Mouse (Mus musculus): Measurements from ENCODE around the gene Sept9. TPM values are rescaled to one million over a fixed set of nuclear protein-coding genes. Genes with fewer than 3 reads are reported as not detected.

Gene Sept9
- total RNA-seq, 2 experiments from 2014 or later = 75.1 to 78.9 TPM

DNA sequence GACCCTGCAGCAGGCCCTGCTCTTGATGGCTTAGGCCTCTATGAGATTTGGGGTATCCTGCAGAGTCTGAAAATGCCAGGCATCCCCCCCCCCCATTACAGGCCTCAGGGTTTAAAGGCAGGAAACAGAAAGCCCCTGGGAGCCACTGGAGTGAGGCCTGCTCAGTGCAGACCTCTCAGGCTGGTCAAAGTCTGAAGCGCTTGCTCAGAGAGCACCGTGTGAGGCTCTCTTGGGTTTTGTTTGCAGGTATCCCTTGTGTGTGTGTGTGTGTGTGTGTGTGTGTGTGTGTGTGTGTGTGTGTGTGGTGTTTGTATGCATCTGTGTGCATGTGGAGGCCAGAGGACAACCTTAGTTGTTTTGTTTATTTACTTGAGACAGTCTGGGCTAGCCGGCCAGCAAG, 164.5 kb downstream of the Sept9 start:
- no peak for DNase-seq (ENCODE audit: low spot score in 2 of 2)

DNA sequence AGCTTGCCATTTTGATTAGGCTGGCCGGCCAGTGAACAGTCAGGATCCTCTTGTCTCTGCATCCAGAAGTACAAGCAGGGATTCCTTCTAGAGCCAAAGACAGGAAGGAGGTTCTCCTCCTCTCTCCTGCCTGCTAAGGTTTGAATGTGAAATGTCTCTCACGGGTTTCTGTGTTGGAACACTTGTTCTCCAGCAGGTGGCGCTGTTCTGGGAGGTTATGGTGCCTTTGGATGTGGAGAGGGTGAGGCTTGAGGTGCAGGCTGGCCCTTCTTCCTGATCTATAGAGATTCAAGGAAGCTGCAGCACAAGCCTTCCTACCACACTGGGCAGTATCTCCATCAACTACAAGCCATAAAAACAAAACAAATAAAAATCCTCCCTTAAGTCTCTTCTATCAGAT, 167.0 kb downstream of the Sept9 start:
- DNase-seq (ENCODE audit: low spot score in 2 of 2) = peak in 1 of 2 experiments; percentile 53

DNA sequence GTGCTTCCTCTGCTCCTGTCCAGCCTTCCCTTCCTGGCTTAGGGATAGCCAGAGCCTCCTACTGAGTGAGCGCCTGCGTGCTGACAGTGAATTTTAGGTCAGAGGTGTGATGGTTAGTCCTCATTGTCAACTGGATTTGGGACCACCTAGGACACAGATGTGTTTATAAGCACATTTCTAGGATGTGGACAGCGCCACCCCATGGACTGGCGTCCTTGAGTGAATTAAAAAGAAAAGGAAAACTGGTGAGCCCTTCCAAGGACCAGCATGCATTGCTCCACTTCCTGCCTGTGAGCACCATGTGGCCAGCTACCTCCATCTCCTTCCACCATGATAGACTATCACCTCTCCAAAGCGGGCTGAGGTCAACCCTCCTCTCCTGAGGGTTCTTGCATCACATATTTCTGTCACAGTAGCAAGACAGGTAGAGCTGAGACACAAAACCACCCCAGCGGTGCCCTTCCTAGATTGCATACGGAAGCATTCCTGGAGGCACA, 167.4 kb downstream of the Sept9 start:
- DNase-seq (ENCODE audit: low spot score in 2 of 2) = no peak

DNA sequence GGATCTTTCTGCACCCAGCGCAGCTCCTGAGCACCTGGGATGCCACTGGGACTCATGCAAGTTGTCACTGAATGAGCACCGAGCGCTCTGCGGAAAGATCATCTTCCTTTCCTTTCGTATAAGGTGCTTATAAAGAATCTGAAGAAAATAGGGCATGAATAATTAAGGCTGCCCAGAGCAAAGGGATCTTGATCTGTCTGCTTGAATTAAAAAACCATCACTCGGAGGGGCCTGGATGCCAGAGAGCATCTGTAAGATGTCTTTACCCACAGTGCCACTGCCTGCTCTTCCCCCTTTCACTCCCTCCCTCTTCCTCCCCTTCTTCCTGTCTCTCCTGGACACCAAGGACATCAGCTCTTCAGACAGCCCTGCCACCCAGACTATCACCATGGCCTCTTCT, 168.5 kb downstream of the Sept9 start:
- no peak for DNase-seq (ENCODE audit: low spot score in 2 of 2)

DNA sequence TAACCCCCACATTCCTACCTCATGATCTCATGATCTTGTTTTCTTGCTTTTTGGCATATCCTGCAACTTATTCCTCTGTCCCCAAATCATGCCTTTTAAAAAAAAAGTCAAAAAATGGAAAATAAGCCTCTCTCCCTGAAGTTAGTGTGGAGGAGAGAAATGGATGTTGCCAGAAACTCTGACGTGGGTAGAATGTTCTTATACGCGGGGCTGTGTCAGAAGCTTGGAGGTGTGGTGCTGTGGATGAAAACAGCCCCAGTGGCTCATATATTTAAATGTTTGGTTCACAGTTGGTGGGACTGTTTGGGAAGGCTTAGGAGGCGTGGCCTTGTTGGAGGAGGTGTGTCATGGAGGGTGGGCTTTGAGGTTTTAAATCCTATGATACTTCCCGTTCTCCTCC, 169.9 kb downstream of the Sept9 start:
- no peak for DNase-seq (ENCODE audit: low spot score in 2 of 2)

DNA sequence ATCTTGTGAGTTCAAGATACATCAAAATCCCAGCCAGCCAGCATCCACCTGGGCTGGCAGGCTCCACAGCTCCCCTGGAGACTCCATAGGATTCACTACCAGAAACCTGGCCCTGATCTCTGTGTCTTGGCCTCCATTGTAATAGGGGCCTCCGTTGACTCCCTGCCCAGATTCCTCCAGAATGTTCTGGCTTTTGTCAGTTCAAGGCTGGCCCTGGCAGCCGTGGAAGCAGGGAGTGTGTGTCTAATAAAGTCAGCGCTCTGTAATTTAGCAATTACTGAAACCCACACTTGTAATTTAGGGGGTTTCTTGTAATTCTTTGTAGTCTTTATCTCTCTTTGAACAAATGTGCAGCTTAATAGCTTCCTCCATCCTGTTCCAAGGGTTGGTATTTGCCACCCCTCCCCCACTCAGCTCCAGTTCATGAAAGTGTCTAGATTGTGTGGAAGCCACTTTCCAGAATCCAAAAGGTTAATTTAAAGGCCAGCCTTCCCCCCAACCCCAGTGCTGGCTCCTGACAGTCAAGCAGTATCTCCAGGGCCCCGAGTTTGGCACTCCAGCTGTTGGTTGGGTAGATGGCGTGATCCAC, 170.9 kb downstream of the Sept9 start:
- DNase-seq (ENCODE audit: low spot score in 2 of 2) = no peak

DNA sequence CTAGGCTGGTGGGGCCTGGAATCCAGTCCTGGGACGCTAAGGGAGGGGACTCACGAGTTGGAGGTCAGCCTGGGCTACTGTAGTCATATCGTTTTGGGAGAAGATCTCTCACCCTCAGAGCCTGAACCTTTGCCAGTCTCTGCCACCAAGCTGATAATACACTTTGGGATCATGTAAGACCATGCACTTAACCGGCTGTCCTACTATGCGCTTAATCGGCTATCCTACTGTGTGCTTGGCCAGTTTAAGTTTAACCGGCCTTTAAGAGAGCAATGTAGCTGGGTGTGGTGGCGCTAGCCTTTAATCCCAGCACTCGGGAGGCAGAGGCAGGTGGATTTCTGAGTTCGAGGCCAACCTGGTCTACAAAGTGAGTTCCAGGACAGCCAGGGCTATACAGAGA, 173.1 kb downstream of the Sept9 start:
- no peak for DNase-seq (ENCODE audit: low spot score in 2 of 2)

DNA sequence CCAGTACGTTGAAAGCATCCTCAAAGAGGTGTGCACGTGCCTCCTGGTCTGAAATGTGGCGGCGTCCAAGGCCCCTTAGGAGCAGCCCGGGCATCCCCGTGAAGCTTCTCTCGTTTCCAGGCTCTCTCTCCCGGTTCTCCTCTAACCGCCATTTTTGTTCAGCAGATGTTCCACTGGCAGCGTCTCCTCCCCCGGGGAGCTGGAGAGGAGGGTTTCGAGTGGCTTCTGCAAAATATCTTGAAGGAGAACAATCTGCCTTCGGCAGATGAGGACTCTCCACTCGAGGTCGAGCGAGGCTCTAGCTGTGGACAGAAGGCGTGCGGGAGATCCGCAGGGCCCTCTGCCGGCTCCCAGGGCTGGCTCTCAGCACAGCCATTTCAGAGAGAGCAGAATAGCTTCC, 173.7 kb downstream of the Sept9 start:
- peak in 1 of 2 experiments; percentile 57 for DNase-seq (ENCODE audit: low spot score in 2 of 2)

DNA sequence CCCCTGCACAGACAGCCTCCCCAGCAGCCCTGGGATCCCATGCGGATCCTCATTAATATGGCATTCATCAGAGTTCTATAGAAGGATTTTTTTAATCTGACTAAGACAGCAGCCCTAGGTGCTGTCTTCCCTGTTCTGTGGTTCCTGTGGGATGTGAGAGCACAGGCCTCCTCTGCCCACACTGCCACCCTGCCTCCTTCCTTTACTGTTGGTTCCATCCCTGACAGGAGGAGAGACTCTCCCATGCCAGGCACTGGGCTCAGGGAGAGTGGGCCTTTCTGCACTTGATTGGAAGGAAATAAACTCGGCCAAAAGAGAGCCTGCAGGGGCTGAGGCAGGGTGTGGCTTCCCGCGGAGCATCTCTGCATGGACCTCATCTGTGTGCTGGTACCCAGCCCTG, 174.4 kb downstream of the Sept9 start:
- DNase-seq (ENCODE audit: low spot score in 2 of 2) = no peak

DNA sequence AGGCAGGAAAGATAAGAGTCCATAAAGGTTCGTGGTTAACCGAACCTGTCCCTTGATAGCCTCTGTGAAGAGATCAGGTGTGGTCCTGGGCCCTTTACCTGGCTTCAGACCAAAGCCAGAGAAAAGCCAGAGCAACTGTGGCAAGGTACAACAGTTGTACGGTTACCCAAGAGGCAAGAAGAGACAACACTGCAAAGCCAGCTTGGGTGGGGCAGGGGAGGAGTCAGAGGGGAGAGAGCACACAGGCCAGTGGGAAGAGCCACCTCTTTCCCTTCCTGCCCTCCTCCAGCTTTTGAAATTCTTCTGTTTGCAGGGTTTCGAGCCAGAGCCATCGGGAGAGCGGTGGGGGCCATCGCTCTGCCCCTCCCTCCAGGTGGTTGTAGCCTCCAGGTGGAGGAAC, 174.8 kb downstream of the Sept9 start:
- no peak for DNase-seq (ENCODE audit: low spot score in 2 of 2)

DNA sequence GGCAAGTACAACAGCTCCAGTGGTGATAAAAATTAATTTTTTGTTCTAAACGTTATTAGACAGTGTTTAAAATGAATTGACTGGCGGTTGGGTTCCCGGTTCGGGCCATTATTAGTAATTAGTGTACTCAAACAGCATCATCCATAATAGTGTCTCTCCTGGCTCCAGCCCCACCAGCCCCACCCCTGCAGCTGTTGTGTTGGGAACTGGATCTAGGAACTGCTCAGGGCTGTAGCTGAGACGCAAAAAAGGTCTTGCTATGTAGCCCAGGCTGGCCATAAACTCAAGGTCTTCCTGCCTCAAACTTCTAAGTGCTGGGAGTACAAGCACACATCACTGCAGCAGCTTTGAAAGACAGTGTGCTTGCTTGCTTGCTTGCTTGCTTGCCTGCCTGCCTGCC, 180.3 kb downstream of the Sept9 start:
- no peak for DNase-seq (ENCODE audit: low spot score in 2 of 2)

DNA sequence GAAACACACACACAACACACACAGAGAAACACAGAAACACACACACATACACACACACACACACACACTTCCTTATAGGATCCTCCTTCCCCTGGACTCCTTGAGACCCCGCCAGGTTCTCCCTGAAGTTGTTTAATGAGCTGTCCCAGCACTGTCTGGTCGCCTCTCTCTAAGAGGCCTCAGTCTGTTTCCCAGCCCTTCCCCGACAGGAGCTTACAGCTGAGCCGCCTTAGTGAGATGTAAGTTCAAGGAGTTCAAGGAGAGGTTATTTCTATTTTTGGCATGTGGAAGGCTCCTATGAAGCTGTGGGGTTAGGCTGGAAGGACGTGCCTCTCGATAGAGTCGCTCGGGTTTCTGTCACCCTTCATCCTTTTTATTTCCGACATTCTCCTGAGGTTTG, 184.8 kb downstream of the Sept9 start:
- DNase-seq (ENCODE audit: low spot score in 2 of 2) = no peak

DNA sequence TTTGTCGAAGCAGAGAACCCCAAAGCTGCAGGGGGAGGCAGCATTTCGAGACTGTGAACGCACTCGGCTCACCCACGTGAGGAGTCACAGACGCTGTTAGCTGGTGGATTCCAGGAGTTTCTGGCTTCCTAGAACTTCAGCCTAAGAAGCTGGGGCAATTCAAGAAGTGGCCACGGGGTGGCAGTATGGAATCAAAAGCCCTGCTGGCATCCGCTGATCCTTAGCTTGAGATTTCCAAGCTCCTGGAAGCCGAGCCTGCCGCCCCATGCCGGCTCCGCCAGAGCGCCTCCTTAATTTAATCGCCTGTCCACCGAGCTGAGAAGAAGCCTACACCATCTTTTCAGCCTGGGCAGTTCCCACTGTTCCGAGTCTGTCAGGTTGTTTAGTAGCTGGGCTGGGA, 185.4 kb downstream of the Sept9 start:
- peak; percentile 77 to 88 for DNase-seq (ENCODE audit: low spot score in 2 of 2)

DNA sequence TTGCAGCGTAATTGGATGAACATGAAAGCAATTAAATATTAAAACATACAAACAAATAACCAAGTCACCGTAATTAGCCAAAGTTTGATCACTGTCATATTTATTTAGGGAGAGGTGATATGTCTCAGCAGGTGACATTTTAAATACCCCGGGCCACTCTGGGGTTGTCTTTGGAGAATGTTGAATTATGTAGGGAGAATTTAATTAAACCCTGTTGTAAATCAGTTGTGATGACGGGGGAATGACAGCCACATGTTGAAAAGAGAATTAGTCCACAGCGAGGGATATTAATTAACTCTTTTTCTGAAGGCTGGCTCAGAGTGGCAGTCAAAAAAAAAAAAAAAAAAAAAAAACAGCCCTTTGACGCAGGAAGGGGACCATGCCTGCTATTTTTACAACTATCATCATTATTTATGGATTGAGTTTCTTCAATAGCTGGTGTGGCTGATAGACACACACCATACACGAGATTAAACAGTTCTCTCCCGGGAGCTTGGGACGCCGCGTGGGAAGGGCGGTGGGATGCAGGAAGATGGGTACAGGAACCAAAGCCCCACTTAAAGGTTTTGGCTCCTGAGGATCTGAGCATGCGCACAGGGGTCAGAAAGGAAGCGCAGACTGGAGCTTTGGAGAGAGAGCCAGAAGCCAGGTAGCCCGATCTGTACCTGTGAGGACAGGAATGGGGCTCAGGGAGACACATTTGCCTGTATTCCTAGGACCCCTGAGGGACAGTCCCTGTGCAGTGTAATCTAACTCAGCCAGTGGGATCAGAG, 186.1 kb downstream of the Sept9 start:
- DNase-seq (ENCODE audit: low spot score in 2 of 2) = no peak

DNA sequence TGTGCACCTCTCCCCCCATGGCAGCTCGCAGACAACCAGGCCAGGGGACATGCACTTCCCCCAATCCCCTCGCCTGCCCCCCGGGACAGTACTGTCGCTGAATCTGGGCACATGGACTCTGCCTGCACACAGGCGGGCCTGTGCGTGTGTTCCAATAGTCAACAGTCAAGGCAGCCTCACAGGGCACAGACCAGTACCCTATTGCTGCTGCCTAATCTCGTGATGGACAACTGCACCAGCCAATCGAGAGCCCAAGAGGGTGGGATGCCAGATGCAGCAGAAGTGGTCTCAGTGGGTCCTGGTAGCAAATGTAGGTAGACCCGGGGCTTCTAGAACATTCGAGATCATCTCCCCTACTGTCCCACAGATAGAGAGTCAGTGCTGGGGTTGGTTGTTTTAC, 187.8 kb downstream of the Sept9 start:
- DNase-seq (ENCODE audit: low spot score in 2 of 2) = no peak

DNA sequence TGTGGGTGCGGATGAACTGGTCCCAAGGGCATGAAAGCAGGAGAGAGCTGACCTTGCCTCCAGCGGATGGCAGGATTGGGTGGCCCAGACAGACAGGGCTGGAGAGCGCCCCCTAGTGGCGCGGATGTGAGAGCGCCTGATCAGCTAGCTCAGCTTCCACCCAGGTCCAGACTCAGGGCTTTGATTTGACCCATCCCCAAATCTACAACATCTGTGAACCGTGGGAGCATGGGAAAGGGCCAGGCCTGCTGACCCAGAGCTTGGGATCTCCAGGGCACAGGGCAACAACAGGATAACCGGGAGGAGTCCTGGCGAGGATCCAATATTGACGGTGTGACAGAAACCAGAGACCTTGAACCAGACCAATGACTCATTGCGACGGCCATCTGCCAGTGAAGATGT, 190.5 kb downstream of the Sept9 start:
- DNase-seq (ENCODE audit: low spot score in 2 of 2) = peak in 1 of 2 experiments; percentile 53

DNA sequence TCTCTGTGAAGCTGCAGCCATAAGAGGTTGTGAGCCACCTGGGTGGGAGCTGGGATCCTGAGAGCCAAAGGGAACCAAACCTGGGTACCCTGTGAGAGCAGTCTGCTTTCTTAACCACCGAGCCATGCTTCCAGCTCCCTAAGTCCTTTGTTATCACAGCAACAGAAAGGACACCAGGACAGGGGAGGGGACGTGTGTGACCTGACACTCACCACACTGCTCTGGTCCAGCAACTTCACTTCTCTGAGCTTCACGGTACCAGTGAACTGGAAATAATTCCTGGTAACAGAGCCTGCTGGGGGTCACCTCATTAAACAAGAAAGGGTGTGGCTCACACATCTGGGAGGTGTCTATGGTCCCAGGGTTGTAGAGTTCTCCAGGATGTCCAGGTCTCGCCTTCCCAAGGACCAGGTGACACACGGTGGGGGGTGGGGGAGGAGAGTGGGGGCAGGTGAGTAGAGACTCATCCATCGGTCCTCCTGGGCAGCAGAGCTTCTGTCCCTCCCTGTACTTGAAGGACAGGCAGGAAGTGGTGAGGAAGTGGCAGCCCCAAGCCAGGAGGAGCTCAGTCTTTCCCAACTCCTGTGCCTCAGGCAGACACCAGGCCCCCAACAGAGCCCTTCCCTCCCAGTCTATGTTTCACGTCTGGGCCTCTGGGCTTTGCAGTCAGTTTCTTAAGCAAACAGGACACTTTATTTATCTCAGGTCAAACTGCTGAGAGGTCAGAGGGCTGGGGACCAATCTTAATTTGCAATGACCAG, 191.5 kb downstream of the Sept9 start:
- DNase-seq (ENCODE audit: low spot score in 2 of 2) = no peak

DNA sequence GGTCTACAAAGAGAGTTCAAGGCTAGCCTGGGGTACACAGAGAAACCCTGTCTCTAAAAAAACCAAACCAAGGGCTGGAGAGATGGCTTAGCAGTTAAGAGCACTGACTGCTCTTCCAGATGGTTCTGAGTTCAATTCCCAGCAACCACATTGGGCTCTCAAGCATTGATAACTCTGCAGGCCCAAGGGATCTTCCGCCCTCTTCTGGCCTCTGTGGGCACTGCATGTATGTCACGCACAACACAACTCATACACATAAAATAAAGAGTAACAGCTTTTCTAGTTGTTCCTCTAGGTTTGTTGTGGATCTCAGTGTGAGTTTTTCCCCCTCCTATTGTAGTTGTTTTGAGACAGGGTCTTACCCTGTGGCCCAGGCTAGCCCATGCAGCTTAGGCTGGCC, 192.8 kb downstream of the Sept9 start:
- DNase-seq (ENCODE audit: low spot score in 2 of 2) = no peak

DNA sequence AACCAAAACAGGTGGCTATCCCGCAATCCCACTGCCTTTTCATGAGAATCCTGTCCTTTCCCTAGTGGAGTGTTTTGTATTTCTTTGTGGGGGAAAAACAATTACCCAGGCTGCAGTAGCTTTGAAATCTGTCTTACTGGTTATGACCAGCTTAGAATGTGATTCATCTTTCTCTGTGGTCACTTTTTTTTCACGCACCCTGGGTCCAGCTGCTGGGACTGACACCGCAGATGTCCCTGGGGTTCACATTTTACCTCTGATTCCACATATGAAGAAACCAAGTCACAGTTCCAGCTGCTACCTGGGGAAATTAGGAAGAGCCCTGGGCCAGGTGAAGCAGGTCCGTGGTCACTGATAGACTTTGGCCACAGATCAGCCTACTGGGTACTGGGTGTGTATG, 194.3 kb downstream of the Sept9 start:
- DNase-seq (ENCODE audit: low spot score in 2 of 2) = no peak

DNA sequence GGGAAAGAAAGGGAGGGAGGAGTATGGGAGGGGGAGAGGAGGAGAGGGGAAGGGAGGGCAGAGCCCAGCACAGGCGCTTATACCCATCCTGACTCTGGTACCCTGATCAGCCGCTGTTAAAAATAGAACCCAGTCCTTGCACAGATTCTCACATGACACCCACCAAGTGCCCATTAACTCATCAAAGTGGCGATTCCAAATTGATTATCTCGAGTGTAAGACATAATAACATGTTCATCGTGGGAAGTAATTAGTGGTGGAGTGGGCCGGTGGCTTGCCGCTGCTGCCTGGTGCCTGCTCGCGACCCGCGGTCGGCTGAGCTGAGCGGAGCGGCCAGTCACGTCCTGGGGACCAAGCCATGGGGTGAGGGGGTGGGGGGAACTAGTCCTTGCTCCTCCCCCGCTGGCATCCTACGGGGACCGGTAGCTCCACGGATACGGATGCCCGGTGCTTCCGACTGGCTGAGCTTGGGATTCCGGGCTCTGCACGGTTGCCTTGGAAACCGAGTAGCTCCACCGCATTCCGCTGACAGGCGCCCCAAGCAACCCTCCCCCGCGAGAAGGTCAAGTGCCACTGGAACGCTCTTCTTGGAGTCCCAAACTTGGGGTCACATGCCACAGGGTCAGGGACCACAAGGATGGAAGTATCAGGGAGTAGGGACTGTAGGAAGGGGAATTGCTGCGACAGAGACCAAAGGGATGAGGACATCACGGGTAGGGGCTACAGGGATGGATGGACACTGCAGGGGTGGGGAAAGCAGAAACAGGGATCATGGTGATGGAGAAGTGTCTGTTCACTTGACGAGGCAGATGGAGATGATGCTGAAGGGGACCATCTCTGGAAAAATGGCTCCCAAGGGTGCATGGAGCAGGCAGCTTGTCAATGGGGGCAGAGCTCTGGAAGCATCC, 195.0 kb downstream of the Sept9 start:
- DNase-seq (ENCODE audit: low spot score in 2 of 2) = no peak

DNA sequence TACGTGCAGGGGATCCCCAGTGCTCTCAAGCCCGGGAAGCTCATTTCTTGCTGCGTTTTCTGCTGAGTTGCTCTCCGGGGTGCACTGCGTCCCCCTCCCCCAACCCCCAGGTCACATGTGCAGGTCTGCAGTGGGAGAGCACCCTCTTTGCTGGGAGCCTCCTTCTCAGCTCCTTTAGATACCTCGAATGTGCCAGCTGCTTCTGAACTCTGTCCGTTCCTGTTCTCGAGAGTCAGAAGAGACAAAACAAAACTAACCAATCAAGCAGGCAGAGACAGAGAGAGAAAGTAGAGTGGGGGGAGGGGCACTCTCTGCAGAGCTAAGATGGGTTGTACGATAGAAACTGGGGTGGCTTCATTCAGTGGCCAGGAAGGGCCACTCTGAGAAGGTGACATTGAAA, 195.8 kb downstream of the Sept9 start:
- no peak for DNase-seq (ENCODE audit: low spot score in 2 of 2)

Measured in gastrocnemius, postnatal 4 days (tissue).